Mouse (Mus musculus) frontal cortex, postnatal 10 days (tissue): Measurements from ENCODE around the gene Gm2696.
"Not testable (repeated sequence)": the region's sequence is repeated elsewhere in the genome, so short reads cannot be mapped to it uniquely, and the experiment has no call there.

Experiments used
- DNase-seq, 2 experiments: peaks; one replicate each; pipeline ENCODE4 v3.0.0; 2022; ENCODE audit warnings: low spot score in 2 of 2, mixed read lengths in 1 of 2

Gm2696 gene

GRCm38 (mm10) chr10:77814382-77814781 lies at the start of gene Gm2696:
TSS of gene Gm2696 (plus strand) at chr10:77814682.
- no peak for DNase-seq

GRCm38 (mm10) chr10:77769727-77770126 lies 44.8 kb upstream of the Gm2696 start:
- DNase-seq, result no peak

- DNase-seq, result not testable (repeated sequence)
Observed at GRCm38 (mm10) chr10:77771225-77771624, 43.3 kb upstream of the Gm2696 start, which contains the start of gene Gm3238. TSS of gene Gm3238 (minus strand) at chr10:77771325.

- not testable (repeated sequence) for DNase-seq
Observed at GRCm38 (mm10) chr10:77772142-77772541, 42.3 kb upstream of the Gm2696 start.

- DNase-seq, result not testable (repeated sequence)
Observed at GRCm38 (mm10) chr10:77776844-77777243, 37.6 kb upstream of the Gm2696 start, which contains the start of gene Gm7138. TSS of gene Gm7138 (minus strand) at chr10:77776944.

GRCm38 (mm10) chr10:77782442-77782841 lies 32.0 kb upstream of the Gm2696 start, which contains the start of gene Gm3250:
TSS of gene Gm3250 (minus strand) at chr10:77782542.
- not testable (repeated sequence) for DNase-seq

- DNase-seq, result not testable (repeated sequence)
Observed at GRCm38 (mm10) chr10:77783396-77783795, 31.1 kb upstream of the Gm2696 start.

GRCm38 (mm10) chr10:77787876-77788275 lies 26.6 kb upstream of the Gm2696 start, which contains the start of gene Gm7137:
TSS of gene Gm7137 (minus strand) at chr10:77788200.
- not testable (repeated sequence) for DNase-seq

- DNase-seq, result no peak
Observed at GRCm38 (mm10) chr10:77788621-77789020, 25.9 kb upstream of the Gm2696 start.

GRCm38 (mm10) chr10:77794976-77795375 lies 19.5 kb upstream of the Gm2696 start, which contains the start of gene Gm9639:
TSS of gene Gm9639 (minus strand) at chr10:77795076.
- DNase-seq, result no peak

- DNase-seq, result no peak
Observed at GRCm38 (mm10) chr10:77797677-77798076, 16.8 kb upstream of the Gm2696 start.

GRCm38 (mm10) chr10:77798164-77798920 lies 16.1 kb upstream of the Gm2696 start:
- DNase-seq, result not testable (repeated sequence)

- no peak for DNase-seq
Observed at GRCm38 (mm10) chr10:77798921-77799508, 15.5 kb upstream of the Gm2696 start, which contains the start of gene Gm19668. TSS of gene Gm19668 (minus strand) at chr10:77799133.

- DNase-seq, result no peak
Observed at GRCm38 (mm10) chr10:77804095-77804494, 10.4 kb upstream of the Gm2696 start.

- no peak for DNase-seq
Observed at GRCm38 (mm10) chr10:77811743-77812142, 2.7 kb upstream of the Gm2696 start, which contains the start of gene Gm9507. TSS of gene Gm9507 (minus strand) at chr10:77811843.

GRCm38 (mm10) chr10:77815514-77815913 lies 1.0 kb downstream of the Gm2696 start:
- DNase-seq, result no peak

GRCm38 (mm10) chr10:77818523-77818922 lies 4.0 kb downstream of the Gm2696 start:
- no peak for DNase-seq

- DNase-seq, result no peak
Observed at GRCm38 (mm10) chr10:77819203-77819602, 4.7 kb downstream of the Gm2696 start.

- no peak for DNase-seq
Observed at GRCm38 (mm10) chr10:77826951-77827350, 12.5 kb downstream of the Gm2696 start, which contains the start of gene Krtap10-4. TSS of gene Krtap10-4 (minus strand) at chr10:77827095.

- DNase-seq, result no peak
Observed at GRCm38 (mm10) chr10:77835647-77836046, 21.2 kb downstream of the Gm2696 start, which contains the start of gene Krtap10-10. TSS of gene Krtap10-10 (plus strand) at chr10:77835947.

GRCm38 (mm10) chr10:77839006-77839405 lies 24.5 kb downstream of the Gm2696 start:
- no peak for DNase-seq

GRCm38 (mm10) chr10:77846503-77846902 lies 32.0 kb downstream of the Gm2696 start, which contains the start of gene Gm36176:
TSS of gene Gm36176 (plus strand) at chr10:77846803.
- DNase-seq, result no peak
